Mouse (Mus musculus) heart, postnatal 25 days (tissue): Measurements from ENCODE around the gene Gclc. TPM values are rescaled to one million over a fixed set of nuclear protein-coding genes. Genes with fewer than 3 reads are reported as not detected.

Source experiments
- DNase-seq: peaks from one replicate; pipeline ENCODE4 v3.0.0; 2022; ENCODE audit warnings: low spot score
- intact Hi-C: fragments of 180-260 bp; cut with DNase I; formaldehyde crosslinking; loops from one replicate; pipeline ENCODE4 v1.15.1; 2025
- total RNA-seq, 2 experiments: library from RNA; stranded (reverse); gene quantifications; 2 replicates each; pipeline ENCODE4 v1.2.3; 2021

Gene Gclc
- total RNA-seq, 2 experiments from 2014 or later = 8.7 to 11.5 TPM

GRCm38 (mm10) chr9:77777622-77778021 lies 23.3 kb downstream of the Gclc start:
- intact Hi-C loops = no loop called here
- DNase-seq = no peak

GRCm38 (mm10) chr9:77779711-77780110 lies 25.4 kb downstream of the Gclc start:
- no peak for DNase-seq
- intact Hi-C loops = loop anchor here (2.0 to 5.0 kb wide), 3 partner anchors 123 to 183 kb away; no protein-coding TSS in a partner anchor

GRCm38 (mm10) chr9:77781453-77782163 lies 27.3 kb downstream of the Gclc start:
- intact Hi-C loops = loop anchor here (2.0 to 5.0 kb wide), 3 partner anchors 125 to 185 kb away; no protein-coding TSS in a partner anchor
- DNase-seq = no peak

- intact Hi-C loops = loop anchor here (5.0 kb wide), 1 partner anchor 170 kb away; no protein-coding TSS in a partner anchor
- no peak for DNase-seq
Measured at GRCm38 (mm10) chr9:77782201-77782600, 27.9 kb downstream of the Gclc start.

- no peak for DNase-seq
- intact Hi-C loops = loop anchor here (5.0 kb wide), 1 partner anchor 171 kb away; no protein-coding TSS in a partner anchor
Measured at GRCm38 (mm10) chr9:77783006-77783405, 28.7 kb downstream of the Gclc start.

- no peak for DNase-seq
Measured at GRCm38 (mm10) chr9:77785466-77785865, 31.1 kb downstream of the Gclc start.

GRCm38 (mm10) chr9:77787936-77788335 lies 33.6 kb downstream of the Gclc start:
- intact Hi-C loops = no loop called here
- no peak for DNase-seq

More at GRCm38 (mm10) chr9:77785466-77785865, 31.1 kb downstream of the Gclc start:
- intact Hi-C loops = no loop called here

GRCm38 (mm10) chr9:77789615-77790348 lies 35.4 kb downstream of the Gclc start:
- intact Hi-C loops = no loop called here

GRCm38 (mm10) chr9:77793838-77794237 lies 39.5 kb downstream of the Gclc start:
- DNase-seq = no peak
- intact Hi-C loops = no loop called here

More at GRCm38 (mm10) chr9:77789615-77790348, 35.4 kb downstream of the Gclc start:
- no peak for DNase-seq

- intact Hi-C loops = loop anchor here (1.0 kb wide), 1 partner anchor 223 kb away; no protein-coding TSS in a partner anchor
Measured at GRCm38 (mm10) chr9:77802461-77802860, 48.1 kb downstream of the Gclc start.

GRCm38 (mm10) chr9:77806426-77806825 lies 52.1 kb downstream of the Gclc start:
- no peak for DNase-seq
- intact Hi-C loops = loop anchor here (1.0 to 5.0 kb wide), 3 partner anchors 51 to 200 kb away; no protein-coding TSS in a partner anchor

More at GRCm38 (mm10) chr9:77802461-77802860, 48.1 kb downstream of the Gclc start:
- no peak for DNase-seq

GRCm38 (mm10) chr9:77806842-77807668 lies 52.7 kb downstream of the Gclc start:
- intact Hi-C loops = loop anchor here (1.0 to 5.0 kb wide), 3 partner anchors 50 to 199 kb away; no protein-coding TSS in a partner anchor

GRCm38 (mm10) chr9:77808481-77808880 lies 54.1 kb downstream of the Gclc start:
- intact Hi-C loops = loop anchor here (5.0 kb wide), 2 partner anchors 49 to 104 kb away; no protein-coding TSS in a partner anchor
- no peak for DNase-seq

More at GRCm38 (mm10) chr9:77806842-77807668, 52.7 kb downstream of the Gclc start:
- DNase-seq = peak; percentile 54

GRCm38 (mm10) chr9:77818858-77819257 lies 64.5 kb downstream of the Gclc start:
- intact Hi-C loops = no loop called here
- DNase-seq = no peak

- intact Hi-C loops = no loop called here
- no peak for DNase-seq
Measured at GRCm38 (mm10) chr9:77819318-77819717, 65.0 kb downstream of the Gclc start.

GRCm38 (mm10) chr9:77820836-77821235 lies 66.5 kb downstream of the Gclc start:
- no peak for DNase-seq
- intact Hi-C loops = loop anchor here (5.0 kb wide), 1 partner anchor 86 kb away; no protein-coding TSS in a partner anchor

GRCm38 (mm10) chr9:77825380-77825961 lies 71.1 kb downstream of the Gclc start:
- intact Hi-C loops = no loop called here
- no peak for DNase-seq

- intact Hi-C loops = no loop called here
- DNase-seq = no peak
Measured at GRCm38 (mm10) chr9:77826237-77826636, 71.9 kb downstream of the Gclc start.

GRCm38 (mm10) chr9:77828531-77828965 lies 74.2 kb downstream of the Gclc start:
- intact Hi-C loops = no loop called here
- no peak for DNase-seq
